ENCODE assay signal across 8 mouse cellular contexts in genomic region chr11:86992461-86992988, GRCm38 (mm10). TPM values are rescaled to one million over a fixed set of nuclear protein-coding genes. Genes with fewer than 3 reads are reported as not detected.
DNase-seq lines count a peak whose midpoint lies in the region; ATAC-seq and TF ChIP-seq lines count a peak whose summit lies in the region.

No protein-coding gene starts in this region.

- H3K9ac ChIP-seq in hindbrain, embryonic 14.5 days: peak overlapping the region; percentile 72
- peak overlapping the region; percentile 71 for H3K9ac ChIP-seq in midbrain, postnatal 0 days (replicated peaks; ENCODE audit: low read length, poor library complexity, severe bottlenecking)

- peak overlapping the region; percentile 80 for H3K27ac ChIP-seq in embryonic facial prominence, embryonic 10.5 days (replicated peaks)
- peak overlapping the region; percentile 91 for H3K27ac ChIP-seq in hindbrain, embryonic 14.5 days
- H3K27ac ChIP-seq in midbrain, postnatal 0 days (ENCODE audit: low read depth, low read length): no peak overlapping the region

- H3K4me1 ChIP-seq in embryonic facial prominence, embryonic 10.5 days: peaks cover 63% of the 10 kb centered on the region
- H3K4me1 ChIP-seq in hindbrain, embryonic 14.5 days (replicated peaks; ENCODE audit: control insufficient read depth, insufficient read depth, low read length): peaks cover 45% of the 10 kb centered on the region
- H3K4me1 ChIP-seq in midbrain, postnatal 0 days (ENCODE audit: insufficient read depth, low read length): peaks cover 5% of the 10 kb centered on the region; the same call in 1 of the 2 replicates

- no peak for ATAC-seq in hindbrain, embryonic 14.5 days (ENCODE audit: low FRiP score)
- ATAC-seq in midbrain, postnatal 0 days (ENCODE audit: low FRiP score): no peak
- ATAC-seq in inflammation-experienced regulatory T-cells, adult 6 months: no peak

- no peaks in the 10 kb centered on the region for H3K9me3 ChIP-seq in embryonic facial prominence, embryonic 10.5 days
- H3K9me3 ChIP-seq in hindbrain, embryonic 14.5 days (ENCODE audit: control insufficient read depth, low read length): no peaks in the 10 kb centered on the region
- no peaks in the 10 kb centered on the region for H3K9me3 ChIP-seq in midbrain, postnatal 0 days (ENCODE audit: low read length)

- intact Hi-C loops in gastrocnemius, postnatal 36 days (cut with DNase I): loop anchor here (10.0 kb wide), 1 partner anchor 98 kb away; no protein-coding TSS in a partner anchor

- WGBS in embryonic facial prominence, embryonic 10.5 days: 3% methylated on average over 13 of the region's 13 CpGs
- WGBS in hindbrain, embryonic 14.5 days: 1% methylated on average over 13 of the region's 13 CpGs
- WGBS in midbrain, postnatal 0 days: under 1% methylated on average over 13 of the region's 13 CpGs

- peak; percentile 39 for DNase-seq in kidney, postnatal 10 days
- DNase-seq in kidney, postnatal 25 days: no peak
- no peak for DNase-seq in embryonic facial prominence, embryonic 10.5 days (ENCODE audit: low spot score)
- DNase-seq in hindbrain, embryonic 14.5 days (ENCODE audit: low spot score): no peak
- DNase-seq in midbrain, postnatal 0 days (ENCODE audit: low spot score): no peak
- no peak for DNase-seq in gastrocnemius, postnatal 36 days
- DNase-seq in adrenal gland, postnatal 10 days: no peak

- no peaks in the 10 kb centered on the region for H3K36me3 ChIP-seq in embryonic facial prominence, embryonic 10.5 days (replicated peaks)
- no peaks in the 10 kb centered on the region for H3K36me3 ChIP-seq in hindbrain, embryonic 14.5 days (replicated peaks; ENCODE audit: control insufficient read depth, insufficient read depth)
- H3K36me3 ChIP-seq in midbrain, postnatal 0 days (ENCODE audit: insufficient read depth, low read length): no peaks in the 10 kb centered on the region

- TF ChIP-seq CTCF in midbrain, postnatal 0 days (IDR thresholded peaks at IDR 0.05): no peak

- peaks cover 8% of the 10 kb centered on the region for H3K27me3 ChIP-seq in embryonic facial prominence, embryonic 10.5 days (replicated peaks; ENCODE audit: low read depth, poor library complexity, severe bottlenecking)
- H3K27me3 ChIP-seq in hindbrain, embryonic 14.5 days (ENCODE audit: control insufficient read depth, insufficient read depth, low read length): no peaks in the 10 kb centered on the region
- no peaks in the 10 kb centered on the region for H3K27me3 ChIP-seq in midbrain, postnatal 0 days (ENCODE audit: insufficient read depth, low read length)

- H3K4me3 ChIP-seq in embryonic facial prominence, embryonic 10.5 days: peak overlapping the region; percentile 67
- peak overlapping the region; percentile 90 for H3K4me3 ChIP-seq in hindbrain, embryonic 14.5 days (replicated peaks; ENCODE audit: low read length)
- peak overlapping the region; percentile 92 for H3K4me3 ChIP-seq in midbrain, postnatal 0 days (ENCODE audit: low read depth, low read length)

- peak overlapping the region; percentile 82 for H3K4me2 ChIP-seq in hindbrain, embryonic 14.5 days (replicated peaks)
- H3K4me2 ChIP-seq in midbrain, postnatal 0 days (ENCODE audit: low read depth, low read length, poor library complexity, severe bottlenecking): peak overlapping the region; percentile 82

RNA-seq across cellular contexts. Expression of gene Ypel2, which starts 1.0 kb away (rescaled TPM):
- polyA plus RNA-seq in embryonic facial prominence, embryonic 10.5 days (2016; fragmentation: Nextera tagmentation; extraction: Ambion mirVana): 4.2 and 5.4 TPM in 2 replicates
- 3.2 and 3.9 TPM in 2 replicates for polyA plus RNA-seq in hindbrain, embryonic 14.5 days (2014; fragmentation: Nextera tagmentation; extraction: Ambion mirVana)
- 5.8 and 6.1 TPM in 2 replicates for total RNA-seq in midbrain, postnatal 0 days (2014; rRNA removed)
- 4.2 and 4.3 TPM in 2 replicates for polyA plus RNA-seq in midbrain, postnatal 0 days (2015; fragmentation: Nextera tagmentation; extraction: Ambion mirVana)
- 1 to 10 TPM; 3.7 to 8.9 (median 5.8) TPM for polyA plus RNA-seq in inflammation-experienced regulatory T-cells, adult 6 months (2017; shearing (Covaris generic))
- 1 to 10 TPM; 4.1 to 4.8 TPM for total RNA-seq in gastrocnemius, postnatal 36 days (2021)
- 10 to 100 TPM; 16.1 to 28.3 TPM for total RNA-seq in adrenal gland, postnatal 10 days (2021)
